In the genomic region with DNA sequence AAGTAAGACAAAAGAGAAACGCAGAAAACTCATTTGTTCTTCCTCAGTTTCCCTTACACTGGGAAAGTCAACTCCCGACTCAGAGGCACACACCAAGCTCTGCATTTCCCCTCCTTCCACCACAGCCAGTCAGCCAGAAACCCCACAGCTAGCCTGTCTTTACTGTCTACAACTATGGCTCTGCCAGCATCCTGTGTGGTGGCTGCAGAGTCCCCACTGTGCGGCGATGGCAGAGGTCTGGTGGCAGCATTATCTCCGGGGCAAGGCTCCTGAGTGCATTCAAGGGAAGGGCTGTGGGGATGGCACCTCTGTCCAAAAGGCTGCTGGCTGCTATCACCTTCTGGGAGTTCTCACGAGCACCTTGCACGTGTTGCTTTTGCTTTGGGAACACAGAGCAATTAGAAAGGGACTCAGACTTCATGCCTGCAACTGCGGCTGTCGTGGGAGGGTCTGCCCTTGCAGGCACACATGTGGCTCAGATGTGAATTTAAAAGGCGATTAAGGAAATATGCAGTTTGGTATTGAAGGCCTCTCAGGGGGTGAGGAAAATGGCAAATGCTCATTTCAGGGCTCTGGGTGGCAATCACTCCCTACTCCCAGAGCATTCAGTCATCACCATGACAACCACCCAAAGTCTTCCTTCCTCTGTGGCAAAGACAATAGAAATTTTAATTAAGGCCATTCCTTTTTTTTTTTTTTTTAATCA, we compare ENCODE assay signal across 13 mouse cellular contexts.
DNase-seq lines count a peak whose midpoint lies in the region; ATAC-seq lines count a peak whose summit lies in the region.
"Had no signal": no experiment of that assay in that cellular context is flagged by ENCODE, and none has a peak within 500 bp of the region (broad histone marks: within the 10 kb centered on the region; RNA-seq: fewer than 3 reads in every experiment).

No protein-coding gene starts in this region.

- no peaks in the 10 kb centered on the region for H3K36me3 ChIP-seq in heart, embryonic 12.5 days
- no peaks in the 10 kb centered on the region for H3K36me3 ChIP-seq in forebrain, embryonic 11.5 days (ENCODE audit: control insufficient read depth, insufficient read depth, low read length)
- no peaks in the 10 kb centered on the region for H3K36me3 ChIP-seq in hindbrain, embryonic 15.5 days
- no peaks in the 10 kb centered on the region for H3K36me3 ChIP-seq in midbrain, embryonic 14.5 days (ENCODE audit: control insufficient read depth, insufficient read depth, low read length)

- 27% methylated on average over 10 of the region's 10 CpGs for WGBS in heart, embryonic 12.5 days
- WGBS in forebrain, embryonic 11.5 days: 15% methylated on average over 10 of the region's 10 CpGs
- 15% methylated on average over 10 of the region's 10 CpGs for WGBS in hindbrain, embryonic 15.5 days
- 11% methylated on average over 10 of the region's 10 CpGs for WGBS in midbrain, embryonic 14.5 days

- H3K27me3 ChIP-seq in heart, embryonic 12.5 days (replicated peaks): no peaks in the 10 kb centered on the region
- no peaks in the 10 kb centered on the region for H3K27me3 ChIP-seq in forebrain, embryonic 11.5 days (ENCODE audit: control insufficient read depth, insufficient read depth, low read length)
- no peaks in the 10 kb centered on the region for H3K27me3 ChIP-seq in hindbrain, embryonic 15.5 days
- H3K27me3 ChIP-seq in midbrain, embryonic 14.5 days (ENCODE audit: control insufficient read depth, insufficient read depth, low read length): no peaks in the 10 kb centered on the region

- H3K9ac ChIP-seq in heart, embryonic 12.5 days: no peak overlapping the region
- no peak overlapping the region for H3K9ac ChIP-seq in forebrain, embryonic 11.5 days (ENCODE audit: low read length)
- no peak overlapping the region for H3K9ac ChIP-seq in hindbrain, embryonic 15.5 days
- H3K9ac ChIP-seq in midbrain, embryonic 14.5 days (replicated peaks; ENCODE audit: low read length): no peak overlapping the region

- no peak for ATAC-seq in heart, embryonic 12.5 days (ENCODE audit: insufficient number of reproducible peaks, low FRiP score)
- peak; percentile 73 for ATAC-seq in forebrain, embryonic 11.5 days (replicated peaks; ENCODE audit: low FRiP score)
- peak; percentile 66 for ATAC-seq in hindbrain, embryonic 15.5 days (ENCODE audit: low FRiP score, low read depth)
- 0 out of 2 replicates have a peak, but pooled peaks have one; percentile 37 for ATAC-seq in midbrain, embryonic 14.5 days (ENCODE audit: low FRiP score, low TSS enrichment)
- ATAC-seq in frontal cortex, adult (ENCODE audit: low TSS enrichment): no peak
- ATAC-seq: intestine, embryonic 16.5 days had no signal

- no peak for DNase-seq in heart, adult 18-20 months
- DNase-seq in forebrain, embryonic 11.5 days (ENCODE audit: low spot score): peak; percentile 66
- peak; percentile 73 for DNase-seq in midbrain, embryonic 14.5 days
- no peak for DNase-seq in thymus, postnatal 10 days (ENCODE audit: low spot score in 2 of 2)
- no peak for DNase-seq in right cerebral cortex, postnatal 10 days (ENCODE audit: low spot score in 2 of 2)
- DNase-seq: cerebellum, postnatal 14 days; lung, postnatal 14 days; right cerebral cortex, adult 18-20 months had no signal

- H3K4me1 ChIP-seq in heart, embryonic 12.5 days (replicated peaks): peaks cover 56% of the 10 kb centered on the region
- peaks cover 12% of the 10 kb centered on the region for H3K4me1 ChIP-seq in forebrain, embryonic 11.5 days (replicated peaks; ENCODE audit: control insufficient read depth, insufficient read depth, low read length)
- H3K4me1 ChIP-seq in hindbrain, embryonic 15.5 days (replicated peaks): peaks cover 34% of the 10 kb centered on the region
- peaks cover 34% of the 10 kb centered on the region for H3K4me1 ChIP-seq in midbrain, embryonic 14.5 days (ENCODE audit: control insufficient read depth, insufficient read depth, low read length)

- H3K4me2 ChIP-seq in heart, embryonic 12.5 days: 0 out of 2 replicates have a peak overlapping the region, but pooled peaks have one; percentile 4
- peak overlapping the region; percentile 29 for H3K4me2 ChIP-seq in forebrain, embryonic 11.5 days (ENCODE audit: low read depth, low read length, severe bottlenecking)
- H3K4me2 ChIP-seq in hindbrain, embryonic 15.5 days: peak overlapping the region; percentile 36
- peak overlapping the region; percentile 32 for H3K4me2 ChIP-seq in midbrain, embryonic 14.5 days (ENCODE audit: low read length)

- H3K9me3 ChIP-seq in heart, embryonic 12.5 days (replicated peaks): no peaks in the 10 kb centered on the region
- no peaks in the 10 kb centered on the region for H3K9me3 ChIP-seq in forebrain, embryonic 11.5 days (ENCODE audit: control insufficient read depth, low read length)
- no peaks in the 10 kb centered on the region for H3K9me3 ChIP-seq in hindbrain, embryonic 15.5 days
- H3K9me3 ChIP-seq in midbrain, embryonic 14.5 days (ENCODE audit: control insufficient read depth, low read length): no peaks in the 10 kb centered on the region
- H3K9me3 ChIP-seq: G1E had no signal

- 0 out of 2 replicates have a peak overlapping the region, but pooled peaks have one; percentile 12 for H3K27ac ChIP-seq in heart, embryonic 12.5 days (ENCODE audit: poor library complexity, severe bottlenecking)
- no peak overlapping the region for H3K27ac ChIP-seq in forebrain, embryonic 11.5 days (ENCODE audit: low read depth, low read length)
- peak overlapping the region; percentile 69 for H3K27ac ChIP-seq in hindbrain, embryonic 15.5 days (replicated peaks)
- H3K27ac ChIP-seq in midbrain, embryonic 14.5 days (replicated peaks; ENCODE audit: low read depth, low read length): peak overlapping the region; percentile 74

- no peak overlapping the region for H3K4me3 ChIP-seq in heart, embryonic 12.5 days
- H3K4me3 ChIP-seq in forebrain, embryonic 11.5 days (ENCODE audit: low read depth, low read length): no peak overlapping the region
- H3K4me3 ChIP-seq in hindbrain, embryonic 15.5 days: no peak overlapping the region
- H3K4me3 ChIP-seq in midbrain, embryonic 14.5 days (replicated peaks; ENCODE audit: low read depth, low read length): no peak overlapping the region

Comparison
In these comparisons a context has a peak if more than half of its experiments do, and no peak if none do; other contexts are left out.
1. ATAC-seq: peak in forebrain, embryonic 11.5 days (single experiment), hindbrain, embryonic 15.5 days (single experiment) and midbrain, embryonic 14.5 days (single experiment); none in heart, embryonic 12.5 days (single experiment) and frontal cortex, adult (single experiment).
2. DNase-seq: peak in forebrain, embryonic 11.5 days (single experiment) and midbrain, embryonic 14.5 days (single experiment); none in heart, adult 18-20 months (0 of 2), thymus, postnatal 10 days (0 of 2) and right cerebral cortex, postnatal 10 days (0 of 2).
3. Peak in every context shown above with its lines, with median percentiles within 50 percentile points of each other: H3K4me2 ChIP-seq.